9 mouse cellular contexts compared by ENCODE assay signal in genomic region chr6:86009980-86010379, GRCm38 (mm10). TPM values are rescaled to one million over a fixed set of nuclear protein-coding genes. Genes with fewer than 3 reads are reported as not detected.
A peak's percentile ranks its signal among the peaks of the same experiment; 100 is the strongest.
DNase-seq lines count a peak whose midpoint lies in the region; ATAC-seq and TF ChIP-seq lines count a peak whose summit lies in the region.
"Had no signal": no experiment of that assay in that cellular context is flagged by ENCODE, and none has a peak within 500 bp of the region (broad histone marks: within the 10 kb centered on the region; RNA-seq: fewer than 3 reads in every experiment).

No protein-coding gene starts in this region.

- H3K4me2 ChIP-seq in forebrain, embryonic 14.5 days (ENCODE audit: low read length), result no peak overlapping the region
- H3K4me2 ChIP-seq: liver, embryonic 15.5 days had no signal

- peaks cover 6% of the 10 kb centered on the region; the same call in 1 of the 2 replicates for H3K9me3 ChIP-seq in E14TG2a.4 (ENCODE audit: low read length)
- H3K9me3 ChIP-seq in forebrain, embryonic 14.5 days (replicated peaks; ENCODE audit: control insufficient read depth, low read length), result no peaks in the 10 kb centered on the region
- H3K9me3 ChIP-seq: liver, embryonic 15.5 days had no signal

- 39% methylated on average over 4 of the region's 4 CpGs for WGBS in forebrain, embryonic 14.5 days
- 34% methylated on average over 4 of the region's 4 CpGs for WGBS in small intestine, adult 2 months

- H3K27me3 ChIP-seq in E14TG2a.4 (ENCODE audit: insufficient read depth, low read length), result peaks cover 32% of the 10 kb centered on the region
- no peaks in the 10 kb centered on the region for H3K27me3 ChIP-seq in forebrain, embryonic 14.5 days (replicated peaks; ENCODE audit: control insufficient read depth, insufficient read depth, low read length)
- H3K27me3 ChIP-seq in small intestine, adult 2 months (ENCODE audit: control insufficient read depth, insufficient read depth, low read length), result no peaks in the 10 kb centered on the region

- ATAC-seq in forebrain, embryonic 14.5 days, result peak; percentile 54; the same call in 1 of the 2 replicates

- no peak overlapping the region for H3K27ac ChIP-seq in forebrain, embryonic 14.5 days (ENCODE audit: low read depth, low read length)
- H3K27ac ChIP-seq in small intestine, adult 2 months (ENCODE audit: insufficient read depth, low read depth, low read length), result no peak overlapping the region
- H3K27ac ChIP-seq: liver, embryonic 15.5 days had no signal

- intact Hi-C loops in heart, postnatal 10 days (cut with DNase I), result loop anchor here (2.0 to 5.0 kb wide), 4 partner anchors 43 to 173 kb away; partner anchors contain the start of gene Nat8f1
- intact Hi-C loops in heart, postnatal 25 days (cut with DNase I), result loop anchor here (5.0 to 10.0 kb wide), 2 partner anchors 178 to 425 kb away; partner anchors contain the start of genes Alms1 and Nat8

- no peak overlapping the region for H3K9ac ChIP-seq in forebrain, embryonic 14.5 days (ENCODE audit: low read length)
- H3K9ac ChIP-seq: liver, embryonic 15.5 days had no signal

- no peak for TF ChIP-seq POLR2A in small intestine, adult 2 months (IDR thresholded peaks at IDR 0.05; ENCODE audit: low read depth, low read length)

- peak; percentile 62 to 65 for DNase-seq in heart, postnatal 10 days
- DNase-seq in heart, postnatal 25 days (ENCODE audit: low spot score), result no peak
- peak; percentile 29 for DNase-seq in c-Kit-positive CD71-negative TER-119-negative erythroid progenitor cells, embryonic 14.5 days (ENCODE audit: low read depth)
- peak; percentile 80 for DNase-seq in forebrain, embryonic 14.5 days (ENCODE audit: low spot score)
- peak; percentile 73 for DNase-seq in kidney, postnatal 14 days
- DNase-seq in lung, postnatal 14 days, result peak; percentile 56

- no peaks in the 10 kb centered on the region for H3K36me3 ChIP-seq in E14TG2a.4 (ENCODE audit: insufficient read depth, low read length)
- H3K36me3 ChIP-seq in forebrain, embryonic 14.5 days (ENCODE audit: control insufficient read depth, insufficient read depth, low read length), result no peaks in the 10 kb centered on the region
- no peaks in the 10 kb centered on the region for H3K36me3 ChIP-seq in small intestine, adult 2 months (ENCODE audit: control insufficient read depth, insufficient read depth, low read length)
- H3K36me3 ChIP-seq: liver, embryonic 15.5 days had no signal

- peak; percentile 85 for TF ChIP-seq CTCF in E14TG2a.4 (conservative IDR thresholded peaks at IDR 0.05; ENCODE audit: low read length)
- TF ChIP-seq CTCF in small intestine, adult 2 months (IDR thresholded peaks at IDR 0.05; ENCODE audit: extremely low read depth, insufficient read length, insufficient replicate concordance, low read depth, low read length), result peak; percentile 73; the same call in 1 of the 2 replicates

- no peaks in the 10 kb centered on the region for H3K4me1 ChIP-seq in E14TG2a.4 (replicated peaks; ENCODE audit: low read depth, low read length)
- no peaks in the 10 kb centered on the region for H3K4me1 ChIP-seq in forebrain, embryonic 14.5 days (ENCODE audit: control insufficient read depth, insufficient read depth, low read length)
- H3K4me1 ChIP-seq in small intestine, adult 2 months (ENCODE audit: control insufficient read depth, insufficient read depth, insufficient read length, low read length), result peaks cover 3% of the 10 kb centered on the region; the same call in 1 of the 2 replicates
- H3K4me1 ChIP-seq: liver, embryonic 15.5 days had no signal

- H3K4me3 ChIP-seq in E14TG2a.4 (replicated peaks; ENCODE audit: low read length), result no peak overlapping the region
- no peak overlapping the region for H3K4me3 ChIP-seq in forebrain, embryonic 14.5 days (ENCODE audit: low read depth, low read length)
- no peak overlapping the region for H3K4me3 ChIP-seq in small intestine, adult 2 months (ENCODE audit: low read depth, low read length)
- H3K4me3 ChIP-seq: liver, embryonic 15.5 days had no signal

RNA-seq across cellular contexts. Expression of gene Figla, which starts 6.0 kb away (rescaled TPM):
- total RNA-seq in heart, postnatal 10 days (2021), result not detected
- not detected for total RNA-seq in heart, postnatal 25 days (2021)
- not detected in 2 replicates for polyA plus RNA-seq in forebrain, embryonic 14.5 days (2014; fragmentation: Nextera tagmentation; extraction: Ambion mirVana)
- polyA plus RNA-seq in small intestine, adult 2 months (2012; rRNA removed), result not detected in 2 replicates
- polyA plus RNA-seq: liver, embryonic 15.5 days had no signal

RNA-seq across cellular contexts. Expression of gene Add2, which starts 18.5 kb away (rescaled TPM):
- total RNA-seq in heart, postnatal 10 days (2021), result 1 to 10 TPM; 1.4 to 1.9 TPM
- under 1 TPM; 0.29 to 0.31 TPM for total RNA-seq in heart, postnatal 25 days (2021)
- 108 and 134 TPM in 2 replicates for polyA plus RNA-seq in forebrain, embryonic 14.5 days (2014; fragmentation: Nextera tagmentation; extraction: Ambion mirVana)
- 0.30 and 1.5 TPM in 2 replicates for polyA plus RNA-seq in small intestine, adult 2 months (2012; rRNA removed)

RNA-seq across cellular contexts. Expression of gene Dusp11, which starts 48.5 kb away (rescaled TPM):
- total RNA-seq in heart, postnatal 10 days (2021), result 10 to 100 TPM; 56.9 to 64.3 TPM
- total RNA-seq in heart, postnatal 25 days (2021), result 10 to 100 TPM; 43.6 to 51.7 TPM
- polyA plus RNA-seq in forebrain, embryonic 14.5 days (2014; fragmentation: Nextera tagmentation; extraction: Ambion mirVana), result 35.2 and 44.3 TPM in 2 replicates
- 8.2 and 18.7 TPM in 2 replicates for polyA plus RNA-seq in small intestine, adult 2 months (2012; rRNA removed)
